ENCODE assay signal across 8 mouse cellular contexts in the genomic region with DNA sequence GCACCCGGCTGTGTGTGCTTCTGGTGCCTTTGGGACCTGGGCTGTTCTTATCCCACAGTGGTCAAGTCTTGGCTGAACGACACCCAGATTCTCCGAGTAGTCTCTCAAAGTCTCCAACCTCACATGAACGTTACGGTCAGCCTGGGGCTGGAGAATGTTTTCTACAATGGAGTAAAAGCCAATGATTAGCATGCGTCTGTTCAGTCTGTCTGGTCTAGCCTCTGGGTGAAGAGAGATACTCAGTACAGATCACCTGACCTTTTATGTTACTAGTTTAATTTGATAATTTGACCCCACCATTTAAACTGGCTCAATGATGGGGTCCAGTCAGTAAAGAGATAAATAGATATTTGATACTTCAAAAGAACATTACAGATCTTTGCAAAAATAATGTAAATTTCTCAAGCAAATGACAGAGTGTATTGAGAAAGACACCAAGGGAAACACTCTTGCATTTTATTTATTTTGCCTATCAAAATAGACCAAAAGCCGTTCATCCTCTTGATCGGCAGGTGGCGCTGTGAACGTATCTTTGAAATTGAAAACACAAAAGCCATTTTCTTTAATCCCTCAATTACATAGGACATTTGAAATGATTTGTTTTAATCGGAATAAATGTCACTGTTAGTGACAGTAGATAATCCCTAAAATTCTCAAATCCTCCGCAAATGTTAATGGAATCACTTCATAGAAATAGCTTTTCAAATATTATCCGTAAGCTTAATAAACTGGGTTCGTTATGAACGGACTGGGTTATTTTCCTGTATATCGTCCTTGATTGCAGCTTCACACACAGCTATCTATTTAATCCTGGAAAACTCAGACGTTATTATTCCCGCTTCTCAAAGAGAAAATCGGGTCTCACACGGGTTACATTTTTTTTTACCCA. TPM values are rescaled to one million over a fixed set of nuclear protein-coding genes. Genes with fewer than 3 reads are reported as not detected.
DNase-seq lines count a peak whose midpoint lies in the region; ATAC-seq and TF ChIP-seq lines count a peak whose summit lies in the region.

No protein-coding gene starts in this region.

- H3K27me3 ChIP-seq in CH12.LX (replicated peaks): no peaks in the 10 kb centered on the region
- no peaks in the 10 kb centered on the region for H3K27me3 ChIP-seq in embryonic facial prominence, embryonic 10.5 days (replicated peaks; ENCODE audit: low read depth, poor library complexity, severe bottlenecking)
- no peaks in the 10 kb centered on the region for H3K27me3 ChIP-seq in heart, embryonic 16.5 days (ENCODE audit: control insufficient read depth, insufficient read depth, low read length)
- H3K27me3 ChIP-seq in neural tube, embryonic 15.5 days (replicated peaks): no peaks in the 10 kb centered on the region

- H3K9me3 ChIP-seq in CH12.LX (replicated peaks; ENCODE audit: low read length): no peaks in the 10 kb centered on the region
- H3K9me3 ChIP-seq in embryonic facial prominence, embryonic 10.5 days: no peaks in the 10 kb centered on the region
- no peaks in the 10 kb centered on the region for H3K9me3 ChIP-seq in heart, embryonic 16.5 days (replicated peaks; ENCODE audit: control insufficient read depth, low read length)
- H3K9me3 ChIP-seq in neural tube, embryonic 15.5 days (replicated peaks): no peaks in the 10 kb centered on the region

- peaks cover 0 to 12% of the 10 kb centered on the region in 2 experiments; a peak in 1 of 4 replicates for H3K4me1 ChIP-seq in CH12.LX (ENCODE audit: control insufficient read depth in 1 of 2, insufficient read depth in 2 of 2)
- peaks cover 26% of the 10 kb centered on the region for H3K4me1 ChIP-seq in embryonic facial prominence, embryonic 10.5 days
- H3K4me1 ChIP-seq in heart, embryonic 16.5 days (ENCODE audit: control insufficient read depth, insufficient read depth, low read length): no peaks in the 10 kb centered on the region
- peaks cover 21% of the 10 kb centered on the region for H3K4me1 ChIP-seq in neural tube, embryonic 15.5 days

- DNase-seq in CH12.LX (ENCODE audit: extremely low read depth): peak; percentile 66
- DNase-seq in adrenal gland, postnatal 10 days: peak; percentile 71
- peak; percentile 65 for DNase-seq in embryonic facial prominence, embryonic 10.5 days (ENCODE audit: low spot score)
- DNase-seq in kidney, postnatal 25 days: peak; percentile 51 to 79
- peak; percentile 28 to 34 for DNase-seq in lung, adult 18-20 months

- 28% methylated on average over 20 of the region's 20 CpGs for WGBS in embryonic facial prominence, embryonic 10.5 days
- WGBS in heart, embryonic 16.5 days: 25% methylated on average over 20 of the region's 20 CpGs
- WGBS in neural tube, embryonic 15.5 days: 18% methylated on average over 20 of the region's 20 CpGs

- dilution Hi-C loops in CH12.LX (cut with MboI; ENCODE audit: extremely low pct_ligation_motif_present, extremely low pct_unique_long_range_greater_than_20kb, low sequenced_read_pairs): no loop called here

- no peak overlapping the region for H3K27ac ChIP-seq in CH12.LX (ENCODE audit: insufficient read depth, low read depth)
- 0 out of 2 replicates have a peak overlapping the region, but pooled peaks have one; percentile 30 for H3K27ac ChIP-seq in embryonic facial prominence, embryonic 10.5 days (replicated peaks)
- H3K27ac ChIP-seq in heart, embryonic 16.5 days (ENCODE audit: low read length): no peak overlapping the region
- peak overlapping the region; percentile 80 for H3K27ac ChIP-seq in neural tube, embryonic 15.5 days (replicated peaks)

- no peaks in the 10 kb centered on the region for H3K79me2 ChIP-seq in CH12.LX (replicated peaks; ENCODE audit: control insufficient read depth, extremely low read depth, insufficient read depth, poor library complexity, severe bottlenecking)

- TF ChIP-seq EP300 in CH12.LX (IDR thresholded peaks at IDR 0.05; ENCODE audit: low read length): no peak

- no peak overlapping the region for H3K9ac ChIP-seq in CH12.LX (ENCODE audit: insufficient read depth, low read depth)
- peak overlapping the region; percentile 63 for H3K9ac ChIP-seq in heart, embryonic 16.5 days (ENCODE audit: low read length)
- peak overlapping the region; percentile 54 for H3K9ac ChIP-seq in neural tube, embryonic 15.5 days (replicated peaks)

- peak overlapping the region in 2 of 3 experiments; percentile 15 to 29 for H3K4me3 ChIP-seq in CH12.LX (replicated peaks in 1 of 3; ENCODE audit: low read depth in 2 of 3, low read length in 2 of 3, poor library complexity in 1 of 3)
- peak overlapping the region; percentile 45 for H3K4me3 ChIP-seq in embryonic facial prominence, embryonic 10.5 days
- H3K4me3 ChIP-seq in heart, embryonic 16.5 days (ENCODE audit: low read length): peak overlapping the region; percentile 50
- H3K4me3 ChIP-seq in neural tube, embryonic 15.5 days (replicated peaks): peak overlapping the region; percentile 39

- no peak for ATAC-seq in heart, embryonic 16.5 days (replicated peaks; ENCODE audit: extremely low read depth, insufficient read depth, low FRiP score)
- peak; percentile 58; the same call in 1 of the 2 replicates for ATAC-seq in neural tube, embryonic 15.5 days (ENCODE audit: low FRiP score)
- ATAC-seq in granulocyte monocyte progenitor cell, adult 5-6 weeks (replicated peaks; ENCODE audit: poor library complexity, severe bottlenecking): no peak; the same call in 1 of the 2 replicates

- TF ChIP-seq RAD21 in CH12.LX (IDR thresholded peaks at IDR 0.05; ENCODE audit: low read depth, low read length): peak; percentile 90

- peak; percentile 35 to 89; a peak in 3 of 4 replicates for TF ChIP-seq CTCF in CH12.LX (conservative IDR thresholded peaks at IDR 0.05 in 1 of 2, IDR thresholded peaks at IDR 0.05 in 1 of 2; ENCODE audit: low read depth in 2 of 2, low read length in 2 of 2)

- H3K4me2 ChIP-seq in CH12.LX (ENCODE audit: insufficient read depth, low read depth, poor library complexity, severe bottlenecking): peak overlapping the region; percentile 87
- peak overlapping the region; percentile 66 for H3K4me2 ChIP-seq in heart, embryonic 16.5 days (ENCODE audit: low read depth, low read length)
- peak overlapping the region; percentile 58 for H3K4me2 ChIP-seq in neural tube, embryonic 15.5 days

- TF ChIP-seq POLR2A in CH12.LX (IDR thresholded peaks at IDR 0.05; ENCODE audit: low read depth, low read length): no peak

- H3K36me3 ChIP-seq in CH12.LX (replicated peaks in 1 of 2; ENCODE audit: control insufficient read depth in 1 of 2, insufficient read depth in 1 of 2, low read length in 1 of 2): no peaks in the 10 kb centered on the region
- no peaks in the 10 kb centered on the region for H3K36me3 ChIP-seq in embryonic facial prominence, embryonic 10.5 days (replicated peaks)
- H3K36me3 ChIP-seq in heart, embryonic 16.5 days (ENCODE audit: control insufficient read depth, insufficient read depth): no peaks in the 10 kb centered on the region
- no peaks in the 10 kb centered on the region for H3K36me3 ChIP-seq in neural tube, embryonic 15.5 days

- in situ Hi-C loops in CH12.LX (cut with MboI; ENCODE audit: low pct_ligation_motif_present, low pct_unique_long_range_greater_than_20kb, low sequenced_read_pairs): loop anchor here (10.0 to 25.0 kb wide), 2 partner anchors 59 to 684 kb away; no protein-coding TSS in a partner anchor

TF ChIP-seq in CH12.LX, 34 proteins besides CTCF, POLR2A, EP300 and RAD21:
- TF ChIP-seq MAX (IDR thresholded peaks at IDR 0.05; ENCODE audit: low read length): no peak
- 0 out of 2 replicates have a peak, but pooled peaks have one; percentile 19 for TF ChIP-seq IRF4 (IDR thresholded peaks at IDR 0.05; ENCODE audit: low read depth, low read length)
- peak; percentile 66 for TF ChIP-seq ZC3H11A (IDR thresholded peaks at IDR 0.05; ENCODE audit: low read depth, low read length)
- TF ChIP-seq MXI1 (IDR thresholded peaks at IDR 0.05; ENCODE audit: low read depth, low read length): 0 out of 2 replicates have a peak, but pooled peaks have one; percentile 25
- TF ChIP-seq NELFE (IDR thresholded peaks at IDR 0.05; ENCODE audit: low read depth, low read length): peak; percentile 37; the same call in 1 of the 2 replicates
- no peak for TF ChIP-seq PAX5 (IDR thresholded peaks at IDR 0.05; ENCODE audit: low read length)
- TF ChIP-seq CHD1 (IDR thresholded peaks at IDR 0.05; ENCODE audit: low read depth, low read length): peak; percentile 42; the same call in 1 of the 2 replicates
- TF ChIP-seq SMC3 (IDR thresholded peaks at IDR 0.05; ENCODE audit: low read depth, low read length): peak; percentile 70

RNA-seq across cellular contexts. Expression of a gene that starts 29.3 kb away (rescaled TPM):
- total RNA-seq in CH12.LX (2012; rRNA removed) (not detected in 2 replicates), CH12.LX (2014; rRNA removed) (not detected in 2 replicates)
- not detected in 2 replicates for polyA plus RNA-seq in CH12.LX (2012; ENCODE audit: insufficient read length, low read depth)
- not detected for total RNA-seq in adrenal gland, postnatal 10 days (2021)
- polyA plus RNA-seq in embryonic facial prominence, embryonic 10.5 days (2016; fragmentation: Nextera tagmentation; extraction: Ambion mirVana): 0.25 TPM in 1 of 2 replicates, not detected in the other
- 0.25 and 0.47 TPM in 2 replicates for polyA plus RNA-seq in heart, embryonic 16.5 days (2015; fragmentation: Nextera tagmentation; extraction: Ambion mirVana)
- polyA plus RNA-seq in neural tube, embryonic 15.5 days (2015; fragmentation: Nextera tagmentation; extraction: Ambion mirVana): 0.32 and 0.38 TPM in 2 replicates
- total RNA-seq in granulocyte monocyte progenitor cell, adult 5-6 weeks (2014; fragmentation: Nextera tagmentation): not detected in 2 replicates
- total RNA-seq in granulocyte monocyte progenitor cell, adult 5-6 weeks (2017): not detected in 2 replicates

Comparison
In these comparisons a context has a peak if more than half of its experiments do, and no peak if none do; other contexts are left out.
1. H3K27ac ChIP-seq: peak in embryonic facial prominence, embryonic 10.5 days (single experiment) and neural tube, embryonic 15.5 days (single experiment); none in CH12.LX (single experiment) and heart, embryonic 16.5 days (single experiment).
2. Peak in every context shown above with its lines, with median percentiles within 50 percentile points of each other: DNase-seq, H3K4me2 ChIP-seq and H3K4me3 ChIP-seq.